Mouse (Mus musculus) heart, adult 2 months (tissue): ENCODE results near the gene Itgal. TPM values are rescaled to one million over a fixed set of nuclear protein-coding genes. Genes with fewer than 3 reads are reported as not detected.

Experiments used
- DNase-seq, 2 experiments: peaks; one replicate each; pipeline ENCODE4 v3.0.0; 2021
- H3K27ac ChIP-seq: fragments of 200-600 bp; 2 replicates; pipeline ENCODE4 v1.8.1; 2022
- H3K27me3 ChIP-seq: fragments of 200-500 bp; 2 replicates; pipeline ENCODE4 v1.6.1; 2012; ENCODE audit warnings: mild to moderate bottlenecking, low read length, inconsistent platforms, mixed read lengths; ENCODE audit not compliant: control insufficient read depth, insufficient read depth
- H3K36me3 ChIP-seq: fragments of 200-500 bp; 2 replicates; pipeline ENCODE4 v1.6.1; 2012; ENCODE audit warnings: low read length, inconsistent platforms; ENCODE audit not compliant: control insufficient read depth, insufficient read depth
- H3K4me1 ChIP-seq: fragments of 200-500 bp; 2 replicates; pipeline ENCODE4 v1.6.1; 2011; ENCODE audit warnings: low read length; ENCODE audit not compliant: control insufficient read depth, insufficient read depth
- H3K4me3 ChIP-seq: fragments of 200-600 bp; 2 replicates; pipeline ENCODE4 v1.8.1; 2022
- H3K79me2 ChIP-seq: fragments of 200-500 bp; replicated peaks from 2 replicates; pipeline ENCODE4 v1.6.1; 2012; ENCODE audit warnings: mild to moderate bottlenecking, inconsistent platforms, low read length, moderate library complexity, mixed read lengths; ENCODE audit not compliant: control insufficient read depth, insufficient read depth
- H3K9ac ChIP-seq: fragments of 200-500 bp; 2 replicates; pipeline ENCODE4 v1.6.1; 2012; ENCODE audit warnings: low read depth, mild to moderate bottlenecking, control low read depth, inconsistent platforms, low read length, mixed read lengths
- CTCF ChIP-seq: fragments of 200-600 bp; IDR thresholded peaks from 2 replicates; pipeline ENCODE4 v1.8.1; 2022; ENCODE audit warnings: antibody characterized with exemption, mild to moderate bottlenecking, moderate library complexity
- EP300 ChIP-seq: fragments of 200-500 bp; IDR thresholded peaks from 2 replicates; pipeline ENCODE4 v1.6.1; 2011; ENCODE audit warnings: low read depth, low read length, control low read depth; ENCODE audit not compliant: insufficient read depth
- POLR2A ChIP-seq: fragments of 200-500 bp; IDR thresholded peaks from 2 replicates; pipeline ENCODE4 v1.6.1; 2011; ENCODE audit warnings: mild to moderate bottlenecking, low read depth, low read length, control low read depth; ENCODE audit not compliant: insufficient read depth
- WGBS: fragments of 180-500 bp; shearing (Covaris S2); methylation state at CpG from one replicate; pipeline ENCODE4 v1.1.7; 2018; 5-methylcytosine and 5-hydroxymethylcytosine counted together
- intact Hi-C: fragments of 180-260 bp; cut with DNase I; formaldehyde crosslinking; loops from one replicate; pipeline ENCODE4 v1.15.1; 2025
- polyA plus RNA-seq: library from polyadenylated mRNA; depleted of rRNA; stranded (reverse); fragments of >200 nt; gene quantifications from 2 replicates; pipeline ENCODE4 v1.2.3, GENCODE M21; 2012; rRNA removed
- total RNA-seq, 2 experiments: library from RNA; stranded (reverse); gene quantifications; 2 replicates each; pipeline ENCODE4 v1.2.3; 2021

Gene Itgal
- total and polyA plus RNA-seq, 3 experiments, result 1.7 to 5.0 (median 2.3) TPM

GRCm38 (mm10) chr7:127378310-127378921 lies 82.4 kb downstream of the Itgal start:
- 60% methylated on average over 6 of the region's 6 CpGs for WGBS
- peaks cover 1% of the 10 kb centered on the region; the same call in 1 of the 2 replicates for H3K4me1 ChIP-seq
- no peak for DNase-seq
- H3K79me2 ChIP-seq, result no peaks in the 10 kb centered on the region
- intact Hi-C loops, result no loop called here
- TF ChIP-seq CTCF, result no peak
- TF ChIP-seq POLR2A, result no peak
- no peak for TF ChIP-seq EP300
- no peaks in the 10 kb centered on the region for H3K36me3 ChIP-seq
- no peak overlapping the region for H3K4me3 ChIP-seq
- H3K9ac ChIP-seq, result no peak overlapping the region
- H3K27ac ChIP-seq, result no peak overlapping the region
- H3K27me3 ChIP-seq, result no peaks in the 10 kb centered on the region

Other genes with a start within 250 kb of the Itgal start
- not detected for gene Zg16, start 208.9 kb upstream of the Itgal start, total RNA-seq
- gene Zg16, start 208.9 kb upstream of the Itgal start, polyA plus RNA-seq, result not detected in 2 replicates
- gene AI467606, start 204.9 kb upstream of the Itgal start, total RNA-seq, result 1 to 10 TPM; 1.5 to 2.1 TPM
- 2.7 and 4.7 TPM in 2 replicates for gene AI467606, start 204.9 kb upstream of the Itgal start, polyA plus RNA-seq
- not detected for gene Qprt, start 174.0 kb upstream of the Itgal start, total RNA-seq
- 0.25 and 0.32 TPM in 2 replicates for gene Qprt, start 174.0 kb upstream of the Itgal start, polyA plus RNA-seq
- gene Spn, start 158.4 kb upstream of the Itgal start, total RNA-seq, result under 1 TPM; 0.78 to 0.80 TPM
- 1.1 and 2.9 TPM in 2 replicates for gene Spn, start 158.4 kb upstream of the Itgal start, polyA plus RNA-seq
- gene Cd2bp2, start 100.2 kb upstream of the Itgal start, total RNA-seq, result 10 to 100 TPM; 33.4 to 35.2 TPM
- 18.2 and 26.9 TPM in 2 replicates for gene Cd2bp2, start 100.2 kb upstream of the Itgal start, polyA plus RNA-seq
- 10 to 100 TPM; 20.5 to 22.0 TPM for gene Tbc1d10b, start 87.8 kb upstream of the Itgal start, total RNA-seq
- 13.6 and 17.4 TPM in 2 replicates for gene Tbc1d10b, start 87.8 kb upstream of the Itgal start, polyA plus RNA-seq
- 1 to 10 TPM; 3.5 TPM for gene Mylpf, start 87.4 kb upstream of the Itgal start, total RNA-seq
- 0.74 and 1.1 TPM in 2 replicates for gene Mylpf, start 87.4 kb upstream of the Itgal start, polyA plus RNA-seq
- 1 to 10 TPM; 6.0 to 6.3 TPM for gene Zfp553, start 63.2 kb upstream of the Itgal start, total RNA-seq
- 5.0 and 6.5 TPM in 2 replicates for gene Zfp553, start 63.2 kb upstream of the Itgal start, polyA plus RNA-seq
- gene Sept1, start 63.1 kb upstream of the Itgal start, total RNA-seq, result 1 to 10 TPM; 2.5 to 4.7 TPM
- gene Sept1, start 63.1 kb upstream of the Itgal start, polyA plus RNA-seq, result 6.2 and 13.0 TPM in 2 replicates
- gene Zfp771, start 52.0 kb upstream of the Itgal start, total RNA-seq, result 10 to 100 TPM; 14.7 to 21.0 TPM
- gene Zfp771, start 52.0 kb upstream of the Itgal start, polyA plus RNA-seq, result 16.9 and 30.0 TPM in 2 replicates
- gene Dctpp1, start 35.6 kb upstream of the Itgal start, total RNA-seq, result 10 to 100 TPM; 38.7 to 44.6 TPM
- 42.0 and 46.6 TPM in 2 replicates for gene Dctpp1, start 35.6 kb upstream of the Itgal start, polyA plus RNA-seq
- gene Sephs2, start 22.2 kb upstream of the Itgal start, total RNA-seq, result 10 to 100 TPM; 27.2 to 32.9 TPM
- gene Sephs2, start 22.2 kb upstream of the Itgal start, polyA plus RNA-seq, result 14.8 and 22.5 TPM in 2 replicates
- gene Zfp768, start 49.3 kb downstream of the Itgal start, total RNA-seq, result 10 to 100 TPM; 36.5 to 37.2 TPM
- gene Zfp768, start 49.3 kb downstream of the Itgal start, polyA plus RNA-seq, result 30.8 and 31.6 TPM in 2 replicates
- gene Zfp747, start 79.8 kb downstream of the Itgal start, total RNA-seq, result 1 to 10 TPM; 4.3 to 5.3 TPM
- 2.9 and 3.9 TPM in 2 replicates for gene Zfp747, start 79.8 kb downstream of the Itgal start, polyA plus RNA-seq
- gene 9130019O22Rik, start 90.9 kb downstream of the Itgal start, total RNA-seq, result 1 to 10 TPM; 2.3 to 2.4 TPM
- gene 9130019O22Rik, start 90.9 kb downstream of the Itgal start, polyA plus RNA-seq, result 1.7 and 2.4 TPM in 2 replicates
- gene E430018J23Rik, start 97.4 kb downstream of the Itgal start, total RNA-seq, result 1 to 10 TPM; 3.1 to 4.0 TPM
- 3.1 and 3.5 TPM in 2 replicates for gene E430018J23Rik, start 97.4 kb downstream of the Itgal start, polyA plus RNA-seq
- 1 to 10 TPM; 3.2 TPM for gene Zfp764, start 110.6 kb downstream of the Itgal start, total RNA-seq
- gene Zfp764, start 110.6 kb downstream of the Itgal start, polyA plus RNA-seq, result 2.6 and 3.5 TPM in 2 replicates
- 1 to 10 TPM; 3.3 to 3.8 TPM for gene Zfp688, start 125.8 kb downstream of the Itgal start, total RNA-seq
- gene Zfp688, start 125.8 kb downstream of the Itgal start, polyA plus RNA-seq, result 4.9 and 8.1 TPM in 2 replicates
- gene Zfp689, start 152.9 kb downstream of the Itgal start, total RNA-seq, result 1 to 10 TPM in 1 of 2 experiments, under 1 TPM in 1; 0.93 to 1.5 TPM
- gene Zfp689, start 152.9 kb downstream of the Itgal start, polyA plus RNA-seq, result 1.8 and 2.0 TPM in 2 replicates
- 10 to 100 TPM; 23.1 to 28.0 TPM for gene Prr14, start 163.4 kb downstream of the Itgal start, total RNA-seq
- 45.6 and 61.6 TPM in 2 replicates for gene Prr14, start 163.4 kb downstream of the Itgal start, polyA plus RNA-seq
- 10 to 100 TPM; 31.2 to 33.9 TPM for gene Fbrs, start 182.9 kb downstream of the Itgal start, total RNA-seq
- 13.4 and 16.4 TPM in 2 replicates for gene Fbrs, start 182.9 kb downstream of the Itgal start, polyA plus RNA-seq
- gene Srcap, start 215.7 kb downstream of the Itgal start, total RNA-seq, result 10 to 100 TPM; 53.1 to 55.8 TPM
- 15.3 and 16.7 TPM in 2 replicates for gene Srcap, start 215.7 kb downstream of the Itgal start, polyA plus RNA-seq
- gene Gm42715, start 223.3 kb downstream of the Itgal start, total RNA-seq, result 1 to 10 TPM; 7.8 to 8.2 TPM
- 7.9 and 9.3 TPM in 2 replicates for gene Gm42715, start 223.3 kb downstream of the Itgal start, polyA plus RNA-seq